In the genomic region with DNA sequence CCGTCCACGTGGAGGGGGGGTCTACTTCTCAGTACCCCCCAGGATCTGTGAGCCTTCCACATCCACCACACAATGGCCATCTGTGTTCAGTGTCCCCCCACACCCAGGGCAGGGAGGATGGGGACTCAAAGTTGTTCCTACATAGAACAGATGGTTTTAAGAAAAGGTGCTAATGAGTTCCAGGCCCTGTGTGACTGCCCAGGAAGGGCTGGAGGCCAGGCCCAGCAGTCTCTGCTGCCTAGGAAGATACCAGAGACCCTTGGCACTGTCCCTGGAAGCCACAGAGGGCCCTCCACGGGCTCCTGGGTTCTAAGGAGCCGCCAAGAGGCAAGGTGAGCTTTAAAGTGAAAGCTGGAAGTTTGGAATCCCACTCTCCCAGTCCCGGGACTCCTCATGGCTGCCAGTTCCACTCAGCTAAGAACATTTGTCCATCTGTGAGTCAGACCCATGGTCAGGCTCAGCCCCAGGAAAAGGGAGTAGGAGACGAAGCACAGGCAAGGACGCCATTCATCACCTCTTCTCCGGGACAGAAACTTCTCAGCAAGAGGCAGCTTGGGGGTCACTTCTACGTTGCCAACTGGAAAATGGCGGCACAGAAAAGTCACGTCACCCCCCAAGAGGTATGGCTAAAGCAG, we compare ENCODE assay signal across 11 mouse cellular contexts. TPM values are rescaled to one million over a fixed set of nuclear protein-coding genes. Genes with fewer than 3 reads are reported as not detected.
DNase-seq lines count a peak whose midpoint lies in the region; ATAC-seq and TF ChIP-seq lines count a peak whose summit lies in the region.
"Had no signal": no experiment of that assay in that cellular context is flagged by ENCODE, and none has a peak within 500 bp of the region (broad histone marks: within the 10 kb centered on the region; RNA-seq: fewer than 3 reads in every experiment).

No protein-coding gene starts in this region.

- 0 out of 2 replicates have a peak, but pooled peaks have one; percentile 23 for ATAC-seq in heart, embryonic 11.5 days (replicated peaks; ENCODE audit: insufficient number of reproducible peaks, low FRiP score, low TSS enrichment)
- ATAC-seq in megakaryocyte progenitor cell, adult 5-6 weeks (replicated peaks; ENCODE audit: poor library complexity) = no peak
- no peak for ATAC-seq in liver, postnatal 0 days
- ATAC-seq in granulocyte monocyte progenitor cell, adult 5-6 weeks (replicated peaks; ENCODE audit: poor library complexity, severe bottlenecking) = no peak
- ATAC-seq: inflammation-experienced regulatory T-cells, adult 6 months had no signal

- no peaks in the 10 kb centered on the region for H3K27me3 ChIP-seq in heart, embryonic 11.5 days (ENCODE audit: control insufficient read depth, insufficient read depth, low read length)
- no peaks in the 10 kb centered on the region for H3K27me3 ChIP-seq in liver, postnatal 0 days (ENCODE audit: insufficient read depth, low read length)

- TF ChIP-seq EP300 in liver, postnatal 0 days (IDR thresholded peaks at IDR 0.05; ENCODE audit: low read depth) = no peak

- TF ChIP-seq CTCF in liver, postnatal 0 days (IDR thresholded peaks at IDR 0.05; ENCODE audit: low read depth) = no peak

- no peak overlapping the region for H3K4me2 ChIP-seq in heart, embryonic 11.5 days
- no peak overlapping the region for H3K4me2 ChIP-seq in liver, postnatal 0 days (ENCODE audit: low read depth, low read length)

- peaks cover 25% of the 10 kb centered on the region for H3K4me1 ChIP-seq in heart, embryonic 11.5 days (ENCODE audit: control insufficient read depth, insufficient read depth, low read length)
- no peaks in the 10 kb centered on the region for H3K4me1 ChIP-seq in liver, postnatal 0 days (ENCODE audit: insufficient read depth)

- no peak overlapping the region for H3K4me3 ChIP-seq in heart, embryonic 11.5 days (ENCODE audit: low read depth, low read length)
- H3K4me3 ChIP-seq in liver, postnatal 0 days (ENCODE audit: low read depth, low read length) = no peak overlapping the region

- DNase-seq in heart, adult 8-10 months (ENCODE audit: low spot score) = no peak
- peak; percentile 82 for DNase-seq in cerebellum, adult 11 months
- DNase-seq in cerebellum, postnatal 10 days = peak; percentile 79 to 89
- DNase-seq in forelimb bud, embryonic 11.5 days (ENCODE audit: low read depth, low spot score) = peak; percentile 63
- no peak for DNase-seq in liver, postnatal 0 days
- DNase-seq: lung, postnatal 4 days; thymus, postnatal 4 days had no signal

- H3K27ac ChIP-seq in heart, embryonic 11.5 days (ENCODE audit: low read depth, low read length) = no peak overlapping the region
- no peak overlapping the region for H3K27ac ChIP-seq in liver, postnatal 0 days (ENCODE audit: low read depth)

- H3K9ac ChIP-seq in heart, embryonic 11.5 days (ENCODE audit: low read depth, low read length) = no peak overlapping the region
- no peak overlapping the region for H3K9ac ChIP-seq in liver, postnatal 0 days (replicated peaks)

- H3K9me3 ChIP-seq in heart, embryonic 11.5 days (replicated peaks; ENCODE audit: control insufficient read depth, low read length) = no peaks in the 10 kb centered on the region
- no peaks in the 10 kb centered on the region for H3K9me3 ChIP-seq in liver, postnatal 0 days (ENCODE audit: low read length)

- H3K36me3 ChIP-seq in heart, embryonic 11.5 days (ENCODE audit: control insufficient read depth, insufficient read depth, low read length) = 0 out of 2 replicates have a peak, but pooled peaks cover 3% of the 10 kb centered on the region
- H3K36me3 ChIP-seq in liver, postnatal 0 days (replicated peaks; ENCODE audit: insufficient read depth, low read length) = no peaks in the 10 kb centered on the region

- 58% methylated on average over 11 of the region's 11 CpGs for WGBS in heart, embryonic 11.5 days (ENCODE audit: insufficient replicate concordance)
- WGBS in liver, postnatal 0 days (ENCODE audit: insufficient replicate concordance) = 80% methylated on average over 11 of the region's 11 CpGs

RNA-seq across cellular contexts. Expression of a gene that starts 36.9 kb away (rescaled TPM):
- polyA plus RNA-seq in heart, embryonic 11.5 days (2014; fragmentation: Nextera tagmentation; extraction: Ambion mirVana) = 72.4 and 97.5 TPM in 2 replicates
- total RNA-seq in heart, adult 8-10 months (2022) = 10 to 100 TPM; 34.3 to 54.4 (median 46.8) TPM
- total RNA-seq in megakaryocyte progenitor cell, adult 5-6 weeks (2015) = 0.07 TPM in 1 of 2 replicates, not detected in the other
- not detected in 2 replicates for total RNA-seq in megakaryocyte progenitor cell, adult 5-6 weeks (2017)
- 1.2 and 1.7 TPM in 2 replicates for polyA plus RNA-seq in liver, postnatal 0 days (2015; fragmentation: Nextera tagmentation; extraction: Ambion mirVana)
- total RNA-seq in granulocyte monocyte progenitor cell, adult 5-6 weeks (2014; fragmentation: Nextera tagmentation) = not detected in 2 replicates
- not detected in 2 replicates for total RNA-seq in granulocyte monocyte progenitor cell, adult 5-6 weeks (2017)

Comparison
In these comparisons a context has a peak if more than half of its experiments do, and no peak if none do; other contexts are left out.
1. DNase-seq: peak in cerebellum, adult 11 months (single experiment), cerebellum, postnatal 10 days (2 of 2) and forelimb bud, embryonic 11.5 days (single experiment); none in heart, adult 8-10 months (single experiment) and liver, postnatal 0 days (single experiment).
2. RNA of a gene that starts 36.9 kb away (total RNA-seq): 34.3 to 54.4 TPM in heart, adult 8-10 months; 0.07 TPM in megakaryocyte progenitor cell, adult 5-6 weeks and not detected in granulocyte monocyte progenitor cell, adult 5-6 weeks; every median in the first group is over 10 times any median in the second.